Mouse (Mus musculus) intestine, postnatal 0 days (tissue): Measurements from ENCODE around the gene Sec16a. TPM values are rescaled to one million over a fixed set of nuclear protein-coding genes. Genes with fewer than 3 reads are reported as not detected.

Experiments
- ATAC-seq: fragments of 200-750 bp; cut with Nextera tagmentation; 2 replicates; pipeline ENCODE4 v1.8.0; 2017; ENCODE audit warnings: mild to moderate bottlenecking, moderate TSS enrichment, moderate library complexity
- H3K27ac ChIP-seq: fragments of 300-500 bp; sonication (generic); 2 replicates; pipeline ENCODE4 v1.5.1; 2014; ENCODE audit warnings: mild to moderate bottlenecking, low read depth, low read length, moderate library complexity
- H3K27me3 ChIP-seq: fragments of 300-500 bp; sonication (generic); replicated peaks from 2 replicates; pipeline ENCODE4 v1.6.1; 2014; ENCODE audit warnings: low read length, mixed read lengths; ENCODE audit not compliant: control insufficient read depth, insufficient read depth
- H3K36me3 ChIP-seq: fragments of 300-500 bp; sonication (generic); 2 replicates; pipeline ENCODE4 v1.6.1; 2014; ENCODE audit warnings: mild to moderate bottlenecking, moderate library complexity; ENCODE audit not compliant: control insufficient read depth, insufficient read depth
- H3K4me1 ChIP-seq: fragments of 300-500 bp; sonication (generic); replicated peaks from 2 replicates; pipeline ENCODE4 v1.6.1; 2014; ENCODE audit warnings: antibody characterized with exemption, low read length, mixed read lengths; ENCODE audit not compliant: control insufficient read depth, insufficient read depth
- H3K4me2 ChIP-seq: fragments of 300-500 bp; sonication (generic); replicated peaks from 2 replicates; pipeline ENCODE4 v1.6.1; 2014; ENCODE audit warnings: low read depth, mild to moderate bottlenecking, moderate library complexity
- H3K4me3 ChIP-seq: fragments of 300-500 bp; sonication (generic); 2 replicates; pipeline ENCODE4 v1.5.1; 2014; ENCODE audit warnings: low read depth, low read length
- H3K9ac ChIP-seq: fragments of 300-500 bp; sonication (generic); 2 replicates; pipeline ENCODE4 v1.6.1; 2014; ENCODE audit warnings: mild to moderate bottlenecking, low read depth, low read length
- H3K9me3 ChIP-seq: fragments of 300-500 bp; sonication (generic); 2 replicates; pipeline ENCODE4 v1.6.1; 2016; ENCODE audit warnings: mixed run types; ENCODE audit not compliant: control insufficient read depth
- CTCF ChIP-seq: sonication (generic); IDR thresholded peaks from 2 replicates; pipeline ENCODE4 v1.5.1; 2016; ENCODE audit warnings: low read depth, mild to moderate bottlenecking, control low read depth, antibody characterized with exemption, moderate library complexity
- WGBS: fragments of 180-500 bp; shearing (Covaris S2); extraction: QIAGEN DNeasy Blood & Tissue Kit; methylation state at CpG from one replicate; pipeline ENCODE4 v1.1.7; 2014; 5-methylcytosine and 5-hydroxymethylcytosine counted together
- polyA plus RNA-seq: library from polyadenylated mRNA; unstranded; fragments of >200 nt; fragmentation: Nextera tagmentation; extraction: Ambion mirVana; gene quantifications from 2 replicates; pipeline ENCODE4 v1.2.1, GENCODE M21; 2015

Gene Sec16a
- 17.4 and 18.3 TPM in 2 replicates for polyA plus RNA-seq

DNA sequence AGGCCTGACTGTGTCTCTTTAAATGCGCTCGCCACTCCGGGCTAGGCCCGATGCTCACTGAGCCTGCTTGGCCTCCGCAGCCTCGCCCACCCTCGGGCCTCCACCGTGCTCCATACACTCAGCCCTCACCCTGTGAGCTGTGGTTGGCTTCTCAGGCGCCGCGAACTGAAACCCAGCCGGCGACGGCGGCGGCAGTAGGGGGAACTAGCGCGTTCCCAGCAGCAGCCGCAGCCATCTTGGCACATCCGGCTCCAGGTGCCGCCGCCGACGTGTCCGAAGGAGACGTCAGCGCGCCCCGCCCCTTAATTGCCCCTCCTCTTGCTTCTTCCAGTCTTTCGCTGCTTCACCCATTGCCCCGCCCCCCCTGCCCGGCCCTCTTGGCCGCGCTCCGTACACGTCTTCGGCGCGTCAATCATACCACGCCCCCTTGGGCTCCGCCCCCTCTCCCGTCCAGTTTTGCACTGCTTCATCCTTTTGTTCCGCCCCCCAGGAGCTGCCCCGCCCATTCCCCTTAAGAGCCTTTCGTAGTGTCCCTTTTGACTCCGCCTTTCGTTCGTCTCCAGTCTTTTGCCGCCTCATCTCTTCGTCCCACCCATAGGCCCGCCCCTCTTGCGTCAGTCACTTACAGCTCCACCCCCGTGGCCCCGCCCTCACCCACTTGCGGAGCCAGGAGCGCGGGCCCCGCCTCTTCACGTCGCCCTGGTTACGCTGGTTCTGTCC lies at the start of gene Sec16a:
TSS of gene Sec16a (minus strand) at position 271 of the 720 bp plus-strand sequence.
- H3K27me3 ChIP-seq: no peaks in the 10 kb centered on the region
- peak within 1 kb of the TSS; percentile 89 for H3K4me2 ChIP-seq
- ATAC-seq: peak; percentile 90
- peak within 1 kb of the TSS; percentile 91 for H3K9ac ChIP-seq
- peak within 1 kb of the TSS; percentile 93 for H3K4me3 ChIP-seq
- H3K4me1 ChIP-seq: peaks cover 10% of the 10 kb centered on the region
- H3K27ac ChIP-seq: peak within 1 kb of the TSS; percentile 96
- peak; percentile 44 for TF ChIP-seq CTCF
- whole genome bisulfite sequencing: under 1% methylated on average over 61 of the region's 61 CpGs
- peaks cover 23% of the 10 kb centered on the region for H3K36me3 ChIP-seq
- H3K9me3 ChIP-seq: no peaks in the 10 kb centered on the region

DNA sequence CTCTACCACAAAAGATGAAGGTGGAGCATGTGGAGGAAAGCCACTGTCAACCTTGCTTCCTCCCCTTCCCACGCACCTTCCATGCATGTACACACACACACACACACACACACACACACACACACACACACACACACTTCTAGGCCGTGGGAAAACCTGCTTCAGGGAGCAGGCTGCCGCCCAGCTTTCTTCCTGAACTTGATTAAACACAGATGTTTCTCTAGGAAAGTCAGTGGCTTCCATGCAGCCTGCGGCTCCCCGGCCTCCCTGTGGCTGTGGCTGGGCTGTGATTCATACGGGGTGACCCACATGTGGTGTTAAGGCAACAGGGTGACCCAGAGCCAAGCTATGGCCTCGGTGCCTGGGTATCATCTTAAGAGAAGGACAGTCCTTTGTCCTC lies 49.4 kb upstream of the Sec16a start:
- no peak overlapping the region for H3K4me3 ChIP-seq
- no peaks in the 10 kb centered on the region for H3K9me3 ChIP-seq
- no peak for TF ChIP-seq CTCF
- H3K27me3 ChIP-seq: no peaks in the 10 kb centered on the region
- H3K4me1 ChIP-seq: peaks cover 12% of the 10 kb centered on the region; the same call in 1 of the 2 replicates
- WGBS: 33% methylated on average over 7 of the region's 7 CpGs
- H3K36me3 ChIP-seq: peaks cover 5% of the 10 kb centered on the region; the same call in 1 of the 2 replicates
- ATAC-seq: no peak
- peak overlapping the region; percentile 32 for H3K4me2 ChIP-seq
- no peak overlapping the region for H3K27ac ChIP-seq
- no peak overlapping the region for H3K9ac ChIP-seq

DNA sequence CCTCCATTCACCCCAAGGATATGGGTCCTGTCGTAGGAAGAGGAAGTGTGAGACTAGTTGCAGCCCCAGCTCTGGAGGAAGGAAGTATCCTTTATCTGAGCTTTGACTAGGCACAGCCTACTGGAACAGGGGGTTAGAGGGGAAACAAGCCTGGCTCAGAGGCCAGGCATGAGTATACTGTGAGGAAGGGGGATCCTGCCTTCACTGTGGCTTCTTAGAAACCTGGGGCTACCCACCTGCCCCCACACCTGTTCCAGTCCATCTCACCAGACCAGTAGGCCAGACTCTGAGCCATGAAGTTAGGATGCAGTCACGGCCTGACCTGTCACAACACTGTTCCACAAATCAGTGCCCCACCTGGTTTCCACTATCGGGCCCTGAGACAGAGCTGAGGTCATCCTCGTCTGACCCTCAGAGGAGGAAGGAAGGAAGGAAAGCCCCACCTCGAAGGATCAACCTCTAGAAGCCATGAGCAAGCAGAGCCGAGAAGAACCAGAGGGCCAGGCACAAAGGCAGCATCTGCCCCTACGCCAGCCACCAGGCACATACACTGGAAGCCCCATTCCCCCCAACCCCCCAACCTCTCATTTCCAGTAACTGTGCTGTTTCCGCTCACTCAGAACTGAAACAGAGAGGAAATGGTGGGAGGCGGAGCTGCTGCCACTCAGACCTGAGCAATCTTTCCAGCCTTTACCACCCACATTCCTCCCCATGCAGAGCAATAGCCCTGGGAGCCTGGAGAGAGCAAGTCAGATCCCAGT lies 48.2 kb upstream of the Sec16a start:
- H3K4me2 ChIP-seq: peak overlapping the region; percentile 30
- no peak for TF ChIP-seq CTCF
- H3K9ac ChIP-seq: no peak overlapping the region
- WGBS: 38% methylated on average over 9 of the region's 9 CpGs
- no peaks in the 10 kb centered on the region for H3K9me3 ChIP-seq
- ATAC-seq: no peak
- no peaks in the 10 kb centered on the region for H3K27me3 ChIP-seq
- H3K27ac ChIP-seq: peak overlapping the region; percentile 70
- H3K4me3 ChIP-seq: no peak overlapping the region
- peaks cover 5% of the 10 kb centered on the region; the same call in 1 of the 2 replicates for H3K36me3 ChIP-seq
- H3K4me1 ChIP-seq: peaks cover 21% of the 10 kb centered on the region

DNA sequence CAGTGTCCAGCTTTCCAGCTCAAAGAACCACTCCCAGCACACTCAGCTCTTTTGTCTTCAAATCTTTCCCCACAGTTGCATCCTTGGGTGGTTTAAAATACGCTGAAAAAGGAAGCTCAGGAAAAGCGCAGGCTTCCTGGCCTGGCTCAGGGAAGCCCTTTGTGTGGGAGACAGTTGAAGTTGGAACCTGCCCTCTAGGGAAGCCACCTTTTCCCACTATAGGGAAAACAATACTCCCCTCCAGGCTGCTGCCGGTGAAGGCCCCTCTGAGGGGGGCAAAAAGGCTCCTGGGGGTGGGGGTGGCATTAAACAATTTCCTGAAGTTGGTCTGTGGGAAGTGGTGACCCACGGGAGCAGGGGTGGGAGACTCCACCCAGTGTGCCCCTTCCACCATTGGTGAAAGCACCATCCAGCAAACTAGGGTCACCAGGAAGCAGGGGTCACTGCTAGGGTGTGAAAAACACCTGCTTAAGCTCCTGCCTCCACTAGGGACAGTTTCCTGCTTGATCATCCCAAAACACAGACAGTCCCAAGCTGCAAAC lies 45.8 kb upstream of the Sec16a start:
- Histone ChIP-seq H3K9me3 (no peaks in the 10 kb centered on the region), H3K4me1 (peaks cover 43% of the 10 kb centered on the region), H3K27me3 (no peaks in the 10 kb centered on the region), H3K9ac (no peak overlapping the region), H3K4me2 (no peak overlapping the region), H3K27ac (no peak overlapping the region), H3K4me3 (no peak overlapping the region), H3K36me3 (no peaks in the 10 kb centered on the region)
- 51% methylated on average over 4 of the region's 4 CpGs for WGBS
- no peak for ATAC-seq
- no peak for TF ChIP-seq CTCF

DNA sequence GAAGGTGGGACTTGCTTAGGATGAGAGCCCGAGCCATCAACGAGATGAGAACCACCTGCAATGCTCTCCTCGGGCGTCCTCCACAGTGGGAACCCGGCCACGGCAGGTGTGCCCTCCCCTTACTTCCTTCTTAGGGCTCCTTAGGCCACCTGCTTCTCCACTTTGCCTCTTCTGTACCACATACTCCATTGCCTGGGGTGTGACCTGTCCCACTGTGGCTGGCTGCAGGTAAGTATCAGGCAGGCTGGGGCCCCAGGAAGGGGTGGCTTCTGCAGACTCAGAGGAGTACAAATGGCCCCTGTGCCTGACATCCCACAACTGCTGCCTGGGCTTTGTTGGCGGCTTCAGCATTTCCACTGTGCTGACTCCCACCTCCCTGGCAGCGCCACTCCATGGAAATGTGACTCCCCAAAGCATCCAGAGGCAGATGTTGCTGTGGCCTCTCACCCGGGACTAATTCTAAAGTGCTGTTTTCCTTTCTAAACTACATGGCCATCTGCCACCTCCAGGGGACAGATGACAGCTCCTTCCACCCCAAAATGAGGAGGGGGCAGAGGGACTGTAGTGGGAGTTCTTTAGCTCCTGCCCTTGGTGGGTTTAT lies 43.6 kb upstream of the Sec16a start:
- Histone ChIP-seq H3K4me2 (peak overlapping the region; percentile 9; the same call in 1 of the 2 replicates), H3K9ac (peak overlapping the region; percentile 7; the same call in 1 of the 2 replicates)
- WGBS: 37% methylated on average over 9 of the region's 9 CpGs

More for the DNA sequence above, 43.6 kb upstream of the Sec16a start:
- Histone ChIP-seq H3K4me3 (no peak overlapping the region), H3K27ac (peak overlapping the region; percentile 41), H3K27me3 (no peaks in the 10 kb centered on the region), H3K9me3 (no peaks in the 10 kb centered on the region), H3K36me3 (peaks cover 7% of the 10 kb centered on the region), H3K4me1 (peaks cover 50% of the 10 kb centered on the region)
- peak; percentile 17; the same call in 1 of the 2 replicates for TF ChIP-seq CTCF
- peak; percentile 21; the same call in 1 of the 2 replicates for ATAC-seq
